Comparison of ENCODE assay signal across 10 mouse cellular contexts in the genomic region with DNA sequence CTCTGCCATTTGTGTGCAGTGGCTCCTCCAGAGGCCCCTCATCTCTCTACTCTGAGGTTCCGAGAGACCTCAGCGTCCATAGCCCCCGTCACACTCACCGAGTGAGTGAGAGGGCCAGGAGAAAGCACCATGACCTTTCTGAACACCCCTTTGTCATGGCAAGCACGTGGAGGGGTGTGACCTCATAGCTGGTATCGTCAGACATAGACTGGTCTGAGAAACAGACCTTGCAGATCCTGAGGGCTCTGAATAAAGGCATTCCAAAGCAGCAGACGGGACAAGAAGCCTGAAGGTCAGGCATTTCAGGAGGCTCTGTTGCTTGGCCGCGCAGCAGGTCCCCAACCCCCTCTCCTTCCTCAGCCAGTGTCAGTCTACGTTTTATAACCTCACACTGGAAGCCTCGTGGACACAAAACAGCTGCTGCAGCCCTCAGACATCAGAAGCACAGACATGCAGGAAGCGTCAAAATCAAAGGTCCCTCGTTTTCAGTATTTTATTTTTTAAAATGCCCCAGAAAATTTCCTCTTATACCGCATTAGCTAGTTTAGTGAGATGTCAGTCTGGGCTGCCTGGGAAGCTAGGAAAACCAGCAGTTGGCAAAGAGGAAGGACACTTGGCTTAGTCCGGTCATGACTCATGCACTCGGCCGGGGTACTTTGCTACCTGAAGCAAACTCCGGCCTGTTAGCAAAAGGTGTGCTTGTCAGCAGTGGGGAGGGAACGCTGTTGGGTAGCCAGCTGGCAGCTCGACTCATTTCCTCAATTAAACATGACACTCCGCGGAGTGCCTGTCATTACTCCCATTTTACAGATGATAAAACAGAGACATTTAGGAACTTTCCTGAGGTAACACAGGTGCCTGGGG. TPM values are rescaled to one million over a fixed set of nuclear protein-coding genes. Genes with fewer than 3 reads are reported as not detected.
DNase-seq lines count a peak whose midpoint lies in the region; ATAC-seq and TF ChIP-seq lines count a peak whose summit lies in the region.
"Had no signal": no experiment of that assay in that cellular context is flagged by ENCODE, and none has a peak within 500 bp of the region (broad histone marks: within the 10 kb centered on the region; RNA-seq: fewer than 3 reads in every experiment).

No protein-coding gene starts in this region.

- no peak overlapping the region for H3K4me3 ChIP-seq in spleen, adult 2 months (ENCODE audit: extremely low read depth, insufficient read depth, insufficient read length)
- no peak overlapping the region for H3K4me3 ChIP-seq in kidney, embryonic 16.5 days (ENCODE audit: low read length)
- H3K4me3 ChIP-seq in stomach, embryonic 15.5 days (replicated peaks), result no peak overlapping the region
- H3K4me3 ChIP-seq: embryonic facial prominence, embryonic 13.5 days; limb, embryonic 15.5 days had no signal

- DNase-seq in spleen, adult 2 months (ENCODE audit: low read depth in 1 of 2, low spot score in 2 of 2), result no peak
- DNase-seq in spleen, adult 18-20 months, result no peak
- DNase-seq in gonadal fat pad, adult 2 months (ENCODE audit: low read depth), result peak; percentile 57
- no peak for DNase-seq in ovary, postnatal 14 days (ENCODE audit: low spot score)
- no peak for DNase-seq in gastrocnemius, postnatal 4 days (ENCODE audit: low spot score in 2 of 2)

- TF ChIP-seq POLR2A in spleen, adult 2 months (IDR thresholded peaks at IDR 0.05; ENCODE audit: low read depth, low read length), result no peak

- peaks cover 40% of the 10 kb centered on the region for H3K4me1 ChIP-seq in spleen, adult 2 months (ENCODE audit: control insufficient read depth, insufficient read depth, insufficient read length)
- peaks cover 40% of the 10 kb centered on the region for H3K4me1 ChIP-seq in kidney, embryonic 16.5 days (ENCODE audit: insufficient read depth, low read length)
- peaks cover 36% of the 10 kb centered on the region for H3K4me1 ChIP-seq in stomach, embryonic 15.5 days

- no peaks in the 10 kb centered on the region for H3K9me3 ChIP-seq in kidney, embryonic 16.5 days (ENCODE audit: low read length)
- no peaks in the 10 kb centered on the region for H3K9me3 ChIP-seq in stomach, embryonic 15.5 days
- H3K9me3 ChIP-seq: embryonic facial prominence, embryonic 13.5 days; limb, embryonic 15.5 days had no signal

- H3K27me3 ChIP-seq in spleen, adult 2 months (ENCODE audit: control insufficient read depth, insufficient read depth, low read length), result no peaks in the 10 kb centered on the region
- no peaks in the 10 kb centered on the region for H3K27me3 ChIP-seq in kidney, embryonic 16.5 days (ENCODE audit: insufficient read depth, low read length)
- no peaks in the 10 kb centered on the region for H3K27me3 ChIP-seq in stomach, embryonic 15.5 days (replicated peaks)
- H3K27me3 ChIP-seq: embryonic facial prominence, embryonic 13.5 days; limb, embryonic 15.5 days had no signal

- no peak overlapping the region for H3K4me2 ChIP-seq in kidney, embryonic 16.5 days (replicated peaks; ENCODE audit: low read depth, low read length)
- no peak overlapping the region for H3K4me2 ChIP-seq in stomach, embryonic 15.5 days
- H3K4me2 ChIP-seq: embryonic facial prominence, embryonic 13.5 days; limb, embryonic 15.5 days had no signal

- no peak overlapping the region for H3K9ac ChIP-seq in kidney, embryonic 16.5 days (replicated peaks; ENCODE audit: low read length)
- H3K9ac ChIP-seq in stomach, embryonic 15.5 days, result no peak overlapping the region
- H3K9ac ChIP-seq: embryonic facial prominence, embryonic 13.5 days; limb, embryonic 15.5 days had no signal

- peak; percentile 32; the same call in 1 of the 2 replicates for ATAC-seq in kidney, embryonic 16.5 days (ENCODE audit: low FRiP score, low TSS enrichment)
- no peak for ATAC-seq in stomach, embryonic 15.5 days (ENCODE audit: insufficient read depth, low FRiP score, low read depth)
- no peak for ATAC-seq in activated CD4-positive, CD25-positive, alpha-beta regulatory T cell, adult 4 months

- no peaks in the 10 kb centered on the region for H3K36me3 ChIP-seq in spleen, adult 2 months (ENCODE audit: control insufficient read depth, insufficient read depth, low read length)
- no peaks in the 10 kb centered on the region for H3K36me3 ChIP-seq in kidney, embryonic 16.5 days (ENCODE audit: insufficient read depth, low read length)
- no peaks in the 10 kb centered on the region for H3K36me3 ChIP-seq in stomach, embryonic 15.5 days
- H3K36me3 ChIP-seq: embryonic facial prominence, embryonic 13.5 days; limb, embryonic 15.5 days had no signal

- TF ChIP-seq CTCF in spleen, adult 2 months (IDR thresholded peaks at IDR 0.05; ENCODE audit: extremely low read depth, insufficient read depth, insufficient read length, insufficient replicate concordance), result no peak

- 0 out of 2 replicates have a peak overlapping the region, but pooled peaks have one; percentile 4 for H3K27ac ChIP-seq in spleen, adult 2 months (ENCODE audit: insufficient read depth, low read length)
- peak overlapping the region; percentile 75 for H3K27ac ChIP-seq in kidney, embryonic 16.5 days (ENCODE audit: low read length)
- peak overlapping the region; percentile 72 for H3K27ac ChIP-seq in stomach, embryonic 15.5 days
- H3K27ac ChIP-seq: embryonic facial prominence, embryonic 13.5 days had no signal

- WGBS in spleen, adult 2 months, result 52% methylated on average over 22 of the region's 22 CpGs
- WGBS in kidney, embryonic 16.5 days, result 34% methylated on average over 22 of the region's 22 CpGs
- WGBS in stomach, embryonic 15.5 days, result 45% methylated on average over 22 of the region's 22 CpGs

RNA-seq across cellular contexts. Expression of gene Atp2a3, which starts 9.6 kb away (rescaled TPM):
- 293 and 323 TPM in 2 replicates for polyA plus RNA-seq in spleen, adult 2 months (2012; rRNA removed)
- polyA plus RNA-seq in gonadal fat pad, adult 2 months (2012; rRNA removed), result 22.5 and 46.2 TPM in 2 replicates
- 5.4 and 5.9 TPM in 2 replicates for polyA plus RNA-seq in kidney, embryonic 16.5 days (2015; fragmentation: Nextera tagmentation; extraction: Ambion mirVana)
- polyA plus RNA-seq in stomach, embryonic 15.5 days (2015; fragmentation: Nextera tagmentation; extraction: Ambion mirVana), result 18.9 and 20.6 TPM in 2 replicates
- 10 to 100 TPM; 19.0 to 24.8 TPM for total RNA-seq in gastrocnemius, postnatal 4 days (2021)
- polyA plus RNA-seq in activated CD4-positive, CD25-positive, alpha-beta regulatory T cell, adult 4 months (2017; shearing (Covaris generic)), result 10 to 100 TPM; 66.1 to 93.0 TPM

RNA-seq across cellular contexts. Expression of gene P2rx1, which starts 47.5 kb away (rescaled TPM):
- 14.3 and 16.3 TPM in 2 replicates for polyA plus RNA-seq in spleen, adult 2 months (2012; rRNA removed)
- 18.8 and 30.3 TPM in 2 replicates for polyA plus RNA-seq in gonadal fat pad, adult 2 months (2012; rRNA removed)
- polyA plus RNA-seq in kidney, embryonic 16.5 days (2015; fragmentation: Nextera tagmentation; extraction: Ambion mirVana), result 1.7 and 3.1 TPM in 2 replicates
- 33.7 and 52.1 TPM in 2 replicates for polyA plus RNA-seq in stomach, embryonic 15.5 days (2015; fragmentation: Nextera tagmentation; extraction: Ambion mirVana)
- total RNA-seq in gastrocnemius, postnatal 4 days (2021), result 1 to 10 TPM; 2.3 to 3.1 TPM
- under 1 TPM in 1 of 2 experiments, not detected in 1; 0.42 TPM for polyA plus RNA-seq in activated CD4-positive, CD25-positive, alpha-beta regulatory T cell, adult 4 months (2017; shearing (Covaris generic))

Comparison
In these comparisons a context has a peak if more than half of its experiments do, and no peak if none do; other contexts are left out.
1. H3K27ac ChIP-seq: peak in every context shown above with its lines; median percentile 75 in kidney, embryonic 16.5 days; 72 in stomach, embryonic 15.5 days; 4 in spleen, adult 2 months.